Mouse (Mus musculus): Measurements from ENCODE around the gene Gm26938. TPM values are rescaled to one million over a fixed set of nuclear protein-coding genes. Genes with fewer than 3 reads are reported as not detected.
A peak's percentile ranks its signal among the peaks of the same experiment; 100 is the strongest.

Gene Gm26938
- polyA plus RNA-seq, 1 experiment from 2014 or later, result not detected

- DNase-seq (ENCODE audit: low spot score) (peak; percentile 35), ATAC-seq (replicated peaks; ENCODE audit: insufficient number of reproducible peaks, low FRiP score, low TSS enrichment, low read depth) (no peak)
- Histone ChIP-seq H3K36me3 (replicated peaks; ENCODE audit: control insufficient read depth, insufficient read depth, low read depth, low read length) (peaks cover 18% of the 10 kb centered on the region), H3K9ac (replicated peaks; ENCODE audit: low read length) (no peak overlapping the region), H3K4me1 (ENCODE audit: control insufficient read depth, insufficient read depth, low read length) (no peaks in the 10 kb centered on the region), H3K4me3 (ENCODE audit: low read depth, low read length) (no peak overlapping the region), H3K27me3 (ENCODE audit: control insufficient read depth, insufficient read depth, low read length) (no peaks in the 10 kb centered on the region), H3K4me2 (ENCODE audit: low read depth, low read length) (no peak overlapping the region), H3K9me3 (replicated peaks; ENCODE audit: control insufficient read depth, low read length) (no peaks in the 10 kb centered on the region), H3K27ac (replicated peaks; ENCODE audit: low read depth, low read length) (no peak overlapping the region)
- 75% methylated on average over 11 of the region's 11 CpGs for WGBS
Measured at GRCm38 (mm10) chr5:139764296-139764695, 61.9 kb downstream of the Gm26938 start.

GRCm38 (mm10) chr5:139758096-139758495 is 68.1 kb downstream of the Gm26938 start:
- Histone ChIP-seq H3K27ac (replicated peaks; ENCODE audit: low read depth, low read length) (no peak overlapping the region), H3K4me3 (ENCODE audit: low read depth, low read length) (no peak overlapping the region), H3K9ac (replicated peaks; ENCODE audit: low read length) (no peak overlapping the region), H3K36me3 (replicated peaks; ENCODE audit: control insufficient read depth, insufficient read depth, low read depth, low read length) (peaks cover 16% of the 10 kb centered on the region), H3K4me1 (ENCODE audit: control insufficient read depth, insufficient read depth, low read length) (no peaks in the 10 kb centered on the region), H3K9me3 (replicated peaks; ENCODE audit: control insufficient read depth, low read length) (no peaks in the 10 kb centered on the region), H3K27me3 (ENCODE audit: control insufficient read depth, insufficient read depth, low read length) (no peaks in the 10 kb centered on the region), H3K4me2 (ENCODE audit: low read depth, low read length) (no peak overlapping the region)
- no peak for DNase-seq (ENCODE audit: low spot score)
- no peak for ATAC-seq (replicated peaks; ENCODE audit: insufficient number of reproducible peaks, low FRiP score, low TSS enrichment, low read depth)
- WGBS, result 86% methylated on average over 16 of the region's 16 CpGs

Small RNAs within 50 kb of the gene (microRNA-seq; reads per million reads assigned to microRNA genes)
- gene Mir7037 (ENCODE audit: borderline number of aligned reads), result not detected

Other genes starting within 250 kb of the Gm26938 start
- gene Micall2, start 90.1 kb downstream of the Gm26938 start, polyA plus RNA-seq (2014; fragmentation: Nextera tagmentation; extraction: Ambion mirVana), result 5.7 and 6.4 TPM in 2 replicates
- 21.2 and 26.2 TPM in 2 replicates for gene Ints1, start 50.7 kb downstream of the Gm26938 start, polyA plus RNA-seq (2014; fragmentation: Nextera tagmentation; extraction: Ambion mirVana)
- gene Mafk, start 34.9 kb downstream of the Gm26938 start, polyA plus RNA-seq (2014; fragmentation: Nextera tagmentation; extraction: Ambion mirVana), result 3.4 and 4.2 TPM in 2 replicates
- 1.3 and 2.3 TPM in 2 replicates for gene Tmem184a, start 6.5 kb downstream of the Gm26938 start, polyA plus RNA-seq (2014; fragmentation: Nextera tagmentation; extraction: Ambion mirVana)
- 67.8 and 73.9 TPM in 2 replicates for gene Psmg3, start 478 bp upstream of the Gm26938 start, polyA plus RNA-seq (2014; fragmentation: Nextera tagmentation; extraction: Ambion mirVana)
- 0.27 and 0.28 TPM in 2 replicates for gene Elfn1, start 81.5 kb upstream of the Gm26938 start, polyA plus RNA-seq (2014; fragmentation: Nextera tagmentation; extraction: Ambion mirVana)

Data from embryonic facial prominence, embryonic 11.5 days (tissue).